Mouse (Mus musculus) retina, embryonic 14.5 days (tissue): ENCODE measurements around the gene Misp.

ENCODE experiments used
- DNase-seq: peaks from one replicate; pipeline ENCODE4 v3.0.0-alpha.2; 2015; ENCODE audit warnings: low spot score

The Misp gene

DNA sequence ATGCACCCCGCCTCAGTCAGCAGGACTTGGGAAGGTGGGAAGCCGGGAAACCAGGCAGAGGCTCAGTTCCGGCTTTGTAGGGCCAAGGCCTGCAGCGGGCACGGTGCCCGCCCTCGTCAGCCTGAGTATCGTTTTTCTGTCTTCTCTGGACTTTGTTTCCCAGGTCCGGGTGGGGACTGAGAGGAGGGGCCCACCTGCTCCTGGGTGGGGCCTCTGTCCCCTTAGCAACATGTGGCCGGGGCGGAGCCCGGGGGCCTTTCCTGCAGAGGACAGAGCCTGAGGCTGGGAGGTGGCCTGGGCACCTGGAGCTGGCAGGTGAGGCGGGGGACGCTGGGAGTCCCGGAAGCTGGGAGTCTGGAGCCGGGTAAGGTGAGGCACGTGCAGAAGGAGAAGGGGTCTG, 1.6 kb downstream of the Misp start:
- DNase-seq: no peak

DNA sequence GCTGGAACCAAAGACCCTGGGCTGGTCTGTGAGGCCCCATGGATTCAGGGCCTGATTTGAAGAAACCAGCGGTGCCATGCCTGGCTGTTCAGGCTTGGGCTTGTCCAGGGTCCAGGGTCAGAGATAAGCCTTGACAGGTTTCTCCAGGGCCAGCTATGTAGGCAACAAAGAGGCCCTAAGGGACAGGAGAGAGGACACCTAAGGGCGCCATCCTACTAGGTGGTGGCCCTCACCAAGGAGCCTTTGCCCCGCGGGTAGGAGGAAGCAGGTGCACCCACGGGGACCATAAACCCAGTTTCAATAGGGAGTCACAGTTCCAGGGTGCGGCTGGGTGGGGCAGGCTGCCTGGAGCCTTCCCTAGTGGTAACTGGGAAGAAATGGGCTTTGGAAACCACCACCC, 2.2 kb downstream of the Misp start:
- no peak for DNase-seq

GRCm38 (mm10) chr10:79824413-79824812, 3.6 kb downstream of the Misp start:
- no peak for DNase-seq

DNA sequence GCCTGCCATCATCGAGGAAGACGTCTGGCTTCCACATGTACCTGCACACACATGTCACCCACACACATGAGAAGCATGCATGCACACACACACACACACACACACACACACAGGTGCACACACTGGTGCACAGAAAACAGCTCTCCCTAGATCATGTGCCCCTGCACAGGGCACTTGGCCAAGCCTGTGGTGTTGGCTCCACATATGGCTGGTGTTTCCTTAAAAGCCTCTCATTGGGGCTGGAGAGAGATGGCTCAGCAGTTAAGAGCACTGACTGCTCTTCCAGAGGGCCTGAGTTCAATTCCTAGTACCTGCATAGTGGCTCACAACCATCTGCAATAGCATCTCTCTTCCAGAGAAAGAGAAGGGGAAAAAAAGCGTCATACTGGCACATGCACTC, 10.8 kb downstream of the Misp start:
- DNase-seq: no peak

DNA sequence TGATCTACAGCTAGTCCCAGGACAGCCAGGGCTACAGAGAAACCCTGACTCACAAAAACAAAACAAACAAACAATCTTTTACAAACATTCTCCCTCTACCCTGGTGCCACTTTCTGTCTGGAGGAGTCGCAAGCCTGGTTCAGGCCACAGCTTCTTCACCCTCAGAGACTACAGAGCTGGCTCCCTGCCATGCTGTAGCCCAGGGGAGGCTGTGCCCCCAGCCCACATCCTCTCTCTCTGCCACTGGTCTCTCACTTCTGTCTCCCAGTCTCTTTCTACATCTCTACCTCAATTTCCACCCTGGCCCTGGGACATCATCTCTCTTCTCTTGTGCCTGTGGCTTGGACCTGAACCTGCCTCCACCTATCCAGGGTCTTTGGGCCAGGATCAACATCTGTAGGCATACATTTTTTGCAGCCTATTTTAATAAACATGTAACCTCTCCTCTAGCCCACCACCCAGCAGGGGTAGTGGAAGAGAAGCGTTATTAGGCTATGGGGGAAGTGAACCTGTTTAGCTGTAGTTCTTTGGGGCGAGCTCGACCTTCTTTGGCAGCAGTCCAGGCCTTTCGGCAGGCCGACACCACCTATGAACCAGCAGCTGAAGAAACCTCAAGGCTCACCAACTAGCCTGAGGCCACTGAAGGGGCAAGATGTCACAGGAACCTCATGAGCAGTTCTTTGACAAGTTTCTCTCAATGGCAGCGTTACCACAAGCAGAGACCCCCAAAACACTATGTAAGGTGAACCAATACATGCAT, 11.4 kb downstream of the Misp start:
- no peak for DNase-seq

- no peak for DNase-seq
Observed at GRCm38 (mm10) chr10:79832786-79833181, 12.0 kb downstream of the Misp start.

DNA sequence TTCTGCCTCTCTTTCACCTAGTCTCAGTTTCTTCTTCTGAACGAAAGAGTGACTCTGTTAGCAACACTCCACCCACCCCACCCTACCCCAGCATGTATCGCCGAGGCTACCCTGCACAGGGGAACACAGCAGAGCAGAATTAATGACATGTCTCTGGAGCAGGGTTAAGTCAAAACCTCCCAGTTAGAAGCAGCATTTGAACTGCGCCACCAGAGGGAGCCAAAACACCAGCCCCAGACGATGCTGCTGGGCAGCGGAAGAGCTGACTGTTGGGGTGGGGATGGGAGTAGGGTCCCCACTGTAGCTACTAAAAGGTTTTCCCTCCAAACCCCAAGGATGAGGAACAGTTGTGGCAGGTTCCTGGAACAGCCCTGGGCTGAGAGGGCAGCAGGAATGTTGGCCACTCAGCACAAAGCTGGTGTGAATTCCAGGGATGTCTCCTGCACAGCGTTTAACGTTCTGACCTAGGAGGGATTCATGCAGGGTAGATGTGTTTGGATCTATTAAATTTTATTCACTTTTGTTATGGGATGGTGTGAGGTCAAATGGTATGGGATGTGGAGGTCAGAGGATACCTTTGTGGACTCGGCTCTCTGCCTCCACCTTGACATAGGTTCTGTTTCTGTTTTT, 14.1 kb downstream of the Misp start:
- peak; percentile 93 for DNase-seq

DNA sequence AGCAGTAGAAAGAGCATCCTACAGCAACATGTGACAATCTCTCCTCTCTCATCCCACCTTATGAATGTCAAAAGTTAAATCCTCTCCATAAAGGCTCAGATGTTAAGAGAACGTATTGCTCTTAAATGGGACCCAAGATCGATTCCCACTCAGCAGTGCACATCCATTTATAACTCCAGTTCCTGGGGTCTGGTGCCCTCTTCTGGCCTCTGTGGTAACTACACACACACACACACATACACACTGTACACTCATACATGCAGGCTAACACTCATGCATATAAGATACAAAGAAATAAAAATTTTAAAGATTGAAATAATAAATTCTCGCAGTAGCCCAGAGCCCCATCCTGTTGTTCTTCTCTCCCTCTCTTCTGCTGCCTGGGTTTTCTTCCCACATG, 16.1 kb downstream of the Misp start:
- no peak for DNase-seq

DNA sequence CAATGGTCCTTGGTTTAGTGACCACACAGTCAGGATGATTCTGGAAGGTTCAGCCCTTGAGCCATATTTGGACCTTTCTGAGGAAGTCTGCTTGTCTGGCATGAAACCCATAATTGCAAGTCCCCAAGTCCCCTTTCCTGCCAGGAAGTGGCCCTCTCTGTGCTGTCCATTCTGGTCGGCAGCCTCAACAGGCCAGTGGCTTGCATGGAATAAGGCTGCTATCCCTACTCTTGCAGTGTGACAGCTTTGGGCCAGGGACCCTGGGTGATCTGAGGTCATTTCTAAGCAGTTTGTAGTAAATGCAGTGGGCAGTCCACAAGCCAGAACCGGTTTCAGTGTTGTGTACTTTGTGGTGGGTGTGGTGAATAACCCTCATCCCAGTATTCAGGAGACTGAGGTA, 17.4 kb downstream of the Misp start:
- DNase-seq: no peak

GRCm38 (mm10) chr10:79840091-79840490, 19.3 kb downstream of the Misp start:
- no peak for DNase-seq

GRCm38 (mm10) chr10:79840644-79841551, 20.1 kb downstream of the Misp start:
- peak; percentile 65 for DNase-seq

- no peak for DNase-seq
Observed at GRCm38 (mm10) chr10:79842322-79842721, 21.5 kb downstream of the Misp start.

GRCm38 (mm10) chr10:79843476-79843875, 22.7 kb downstream of the Misp start:
- DNase-seq: no peak

GRCm38 (mm10) chr10:79846553-79846952, 25.8 kb downstream of the Misp start:
- DNase-seq: no peak

DNA sequence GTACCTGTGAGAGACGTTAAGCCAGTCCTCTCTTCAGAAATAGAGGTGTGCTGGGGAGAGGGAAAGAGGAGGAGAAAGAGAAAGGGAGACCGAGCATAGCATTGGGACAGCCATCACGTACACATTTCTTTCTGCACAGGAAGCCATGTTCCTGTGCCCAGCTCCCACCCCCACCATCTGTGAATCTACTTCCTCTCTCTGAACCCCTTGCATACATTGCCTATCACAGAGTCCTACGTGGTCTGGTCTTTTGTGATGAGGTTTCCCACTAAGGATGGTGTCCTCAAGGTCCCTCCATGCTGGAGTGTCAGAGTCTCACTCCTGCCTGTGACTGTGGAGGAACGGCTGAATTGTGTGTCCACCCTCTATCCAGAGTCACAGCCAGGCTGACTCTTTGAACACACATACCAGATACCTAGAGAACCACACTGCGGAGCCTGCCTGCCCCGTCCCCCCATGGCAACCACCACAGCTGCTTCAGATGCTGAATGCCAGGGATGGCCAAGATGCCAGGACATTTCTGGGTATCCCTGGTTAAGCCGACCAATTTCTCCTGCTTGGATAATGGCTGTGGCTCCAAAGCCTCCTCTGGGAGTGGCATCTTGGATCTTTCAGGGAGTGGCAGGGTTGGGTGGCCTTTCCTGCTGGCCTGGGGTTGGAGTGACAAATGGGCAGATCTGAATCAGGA, 29.3 kb downstream of the Misp start:
- no peak for DNase-seq

DNA sequence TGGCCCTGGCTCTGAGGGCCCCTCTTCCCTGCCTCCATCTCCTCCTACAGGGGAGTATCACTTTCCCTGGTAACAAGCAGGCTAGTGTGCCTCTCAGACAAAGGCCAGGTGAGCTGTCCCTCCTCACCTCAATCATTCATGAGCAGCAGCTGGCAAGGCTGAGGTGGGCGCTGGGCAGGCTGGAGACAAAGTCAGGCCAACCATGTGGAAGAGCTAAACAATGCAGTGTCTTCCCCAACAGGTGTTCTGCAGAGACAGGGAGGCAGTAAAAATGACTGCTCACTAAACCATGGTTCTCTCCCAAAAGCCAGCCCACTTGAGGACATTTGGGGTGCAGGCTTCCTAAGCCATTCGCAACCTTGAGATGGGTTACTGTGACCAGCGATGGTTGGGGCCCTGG, 30.9 kb downstream of the Misp start:
- DNase-seq: no peak

- DNase-seq: no peak
Observed at GRCm38 (mm10) chr10:79852107-79852789, 31.5 kb downstream of the Misp start.

DNA sequence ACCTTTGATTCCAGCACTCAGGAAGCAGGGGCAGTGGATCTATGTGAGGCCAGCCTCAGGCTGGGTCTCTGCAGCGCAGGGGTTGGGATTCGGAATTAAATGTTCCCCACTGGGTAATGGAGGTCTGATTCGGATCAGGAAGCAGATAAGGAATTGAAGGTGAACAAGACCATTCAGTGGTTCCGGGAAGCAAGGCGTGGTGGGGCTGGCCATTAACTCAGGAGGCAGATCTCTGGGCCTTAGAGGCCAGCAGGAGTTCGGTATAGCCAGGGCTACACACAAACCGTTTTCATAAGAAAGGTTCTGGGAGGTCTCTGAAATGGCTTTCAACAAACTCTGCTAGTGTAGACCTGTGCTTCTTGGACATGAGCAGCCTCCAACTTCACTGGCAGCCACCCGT, 32.0 kb downstream of the Misp start:
- no peak for DNase-seq

DNA sequence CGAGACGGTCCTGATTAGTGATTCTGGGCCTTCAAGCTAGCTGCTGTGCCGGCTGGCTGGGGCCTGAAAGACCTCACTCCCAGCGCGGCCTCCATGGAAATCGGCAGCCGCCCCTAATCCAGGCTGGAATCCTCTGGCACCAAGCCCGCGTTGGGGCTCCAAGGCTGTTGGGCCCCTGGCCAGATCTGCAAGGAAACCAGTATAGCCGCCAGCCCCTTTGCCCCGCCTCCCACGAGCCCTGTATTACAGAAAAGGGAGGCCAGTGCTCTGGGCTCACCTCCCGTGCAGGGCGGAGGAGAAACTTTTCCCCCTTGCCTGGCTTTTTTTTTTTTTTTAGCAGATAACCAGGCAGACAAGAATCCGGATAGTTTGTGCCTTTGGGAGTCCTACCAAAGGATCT, 32.6 kb downstream of the Misp start:
- DNase-seq: peak; percentile 74

- peak; percentile 100 for DNase-seq
Observed at GRCm38 (mm10) chr10:79853860-79854795, 33.3 kb downstream of the Misp start, which contains the start of gene Ptbp1. Gene Ptbp1 (plus strand): TSS chr10:79854427.
